Mouse (Mus musculus): ENCODE measurements around the gene Phf21b. TPM values are rescaled to one million over a fixed set of nuclear protein-coding genes. Genes with fewer than 3 reads are reported as not detected.

Gene Phf21b
- polyA plus RNA-seq, 1 experiment: 4.4 TPM

GRCm38 (mm10) chr15:84736346-84736993, 119.4 kb downstream of the Phf21b start:
- WGBS: 85% methylated on average over 11 of the region's 11 CpGs
- DNase-seq (ENCODE audit: low read depth, low spot score): no peak

Other genes starting within 250 kb of the Phf21b start
- gene Prr5, start 186.4 kb downstream of the Phf21b start, polyA plus RNA-seq (2012; rRNA removed): 52.4 and 54.3 TPM in 2 replicates
- 5.6 and 9.3 TPM in 2 replicates for gene Arhgap8, start 136.0 kb downstream of the Phf21b start, polyA plus RNA-seq (2012; rRNA removed)
- gene Gm29666, start 64.0 kb upstream of the Phf21b start, polyA plus RNA-seq (2012; rRNA removed): 0.16 and 0.29 TPM in 2 replicates
- gene Nup50, start 67.4 kb upstream of the Phf21b start, polyA plus RNA-seq (2012; rRNA removed): 11.1 and 12.0 TPM in 2 replicates
- gene 5031439G07Rik, start 132.5 kb upstream of the Phf21b start, polyA plus RNA-seq (2012; rRNA removed): 11.0 and 11.1 TPM in 2 replicates
- gene Upk3a, start 161.1 kb upstream of the Phf21b start, polyA plus RNA-seq (2012; rRNA removed): 1.3 and 2.1 TPM in 2 replicates
- 16.8 and 30.6 TPM in 2 replicates for gene Fam118a, start 172.9 kb upstream of the Phf21b start, polyA plus RNA-seq (2012; rRNA removed)

Measured in large intestine, adult 2 months (tissue).